Mouse (Mus musculus): ENCODE results near the gene Klc1. TPM values are rescaled to one million over a fixed set of nuclear protein-coding genes. Genes with fewer than 3 reads are reported as not detected.

Klc1 gene
- total and polyA plus RNA-seq, 2 experiments from 2014 or later: 90.9 to 129 TPM

DNA sequence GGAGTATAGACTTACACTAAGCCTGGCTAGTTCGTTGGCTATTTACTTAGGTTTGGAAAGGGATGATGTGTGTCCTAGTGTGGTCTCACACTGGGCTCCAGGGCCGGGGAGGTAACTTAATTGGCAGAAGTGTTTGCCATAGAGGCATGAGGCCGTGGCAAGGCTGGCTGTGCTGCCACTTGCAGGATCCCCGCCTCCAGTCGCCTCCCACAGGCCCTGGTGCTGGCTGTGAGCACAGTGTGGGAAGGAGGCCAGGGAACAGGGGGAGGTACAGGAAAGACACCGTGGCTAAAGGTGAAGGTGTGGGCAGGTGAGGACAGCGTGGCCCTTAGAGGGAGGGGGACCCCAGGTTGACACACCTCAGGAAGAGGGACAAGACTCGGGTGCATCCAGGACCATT lies 61.3 kb downstream of the Klc1 start:
- Histone ChIP-seq H3K4me2 (ENCODE audit: low read depth, low read length) (no peak overlapping the region), H3K4me1 (ENCODE audit: control insufficient read depth, insufficient read depth) (peaks cover 25% of the 10 kb centered on the region), H3K36me3 (replicated peaks; ENCODE audit: control insufficient read depth, insufficient read depth, low read length) (peaks cover 27% of the 10 kb centered on the region), H3K27me3 (ENCODE audit: control insufficient read depth, insufficient read depth, low read length) (no peaks in the 10 kb centered on the region), H3K9me3 (replicated peaks; ENCODE audit: control insufficient read depth, low read length) (no peaks in the 10 kb centered on the region), H3K9ac (replicated peaks; ENCODE audit: low read depth, low read length) (no peak overlapping the region), H3K27ac (ENCODE audit: low read depth) (no peak overlapping the region), H3K4me3 (ENCODE audit: low read depth, low read length) (no peak overlapping the region)
- 61% methylated on average over 8 of the region's 8 CpGs for WGBS
- ATAC-seq (ENCODE audit: insufficient read depth, low read depth) (no peak), DNase-seq (ENCODE audit: low spot score) (no peak)
- TF ChIP-seq EP300 (IDR thresholded peaks at IDR 0.05; ENCODE audit: low read depth) (no peak), CTCF (IDR thresholded peaks at IDR 0.05; ENCODE audit: low read depth) (no peak)

DNA sequence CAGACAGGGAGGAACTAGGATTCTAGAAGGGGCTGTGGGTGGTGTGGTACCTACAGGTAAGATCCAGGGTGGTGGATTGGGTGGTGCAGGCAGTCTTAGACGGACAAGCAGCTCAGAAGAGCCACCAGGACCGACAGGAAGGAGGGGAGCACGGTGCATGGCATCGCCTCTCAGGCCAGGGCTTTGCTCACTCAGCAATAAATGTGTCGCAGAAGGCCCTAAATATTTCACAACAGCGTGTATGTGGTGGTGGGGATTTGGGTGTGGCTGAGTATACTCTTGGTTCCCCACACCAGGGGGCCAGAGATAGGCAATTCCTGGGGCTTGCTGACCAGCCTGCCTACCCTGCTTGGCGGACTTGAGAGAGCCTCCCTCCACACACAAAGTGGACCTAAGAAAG lies 62.1 kb downstream of the Klc1 start:
- Histone ChIP-seq H3K36me3 (replicated peaks; ENCODE audit: control insufficient read depth, insufficient read depth, low read length) (peaks cover 34% of the 10 kb centered on the region), H3K27me3 (ENCODE audit: control insufficient read depth, insufficient read depth, low read length) (no peaks in the 10 kb centered on the region), H3K4me2 (ENCODE audit: low read depth, low read length) (no peak overlapping the region), H3K9me3 (replicated peaks; ENCODE audit: control insufficient read depth, low read length) (no peaks in the 10 kb centered on the region), H3K9ac (replicated peaks; ENCODE audit: low read depth, low read length) (no peak overlapping the region), H3K4me3 (ENCODE audit: low read depth, low read length) (no peak overlapping the region), H3K27ac (ENCODE audit: low read depth) (no peak overlapping the region), H3K4me1 (ENCODE audit: control insufficient read depth, insufficient read depth) (peaks cover 17% of the 10 kb centered on the region)
- WGBS: 86% methylated on average over 7 of the region's 7 CpGs
- no peak for TF ChIP-seq CTCF (IDR thresholded peaks at IDR 0.05; ENCODE audit: low read depth)
- no peak for TF ChIP-seq EP300 (IDR thresholded peaks at IDR 0.05; ENCODE audit: low read depth)
- ATAC-seq (ENCODE audit: insufficient read depth, low read depth) (no peak), DNase-seq (ENCODE audit: low spot score) (no peak)

DNA sequence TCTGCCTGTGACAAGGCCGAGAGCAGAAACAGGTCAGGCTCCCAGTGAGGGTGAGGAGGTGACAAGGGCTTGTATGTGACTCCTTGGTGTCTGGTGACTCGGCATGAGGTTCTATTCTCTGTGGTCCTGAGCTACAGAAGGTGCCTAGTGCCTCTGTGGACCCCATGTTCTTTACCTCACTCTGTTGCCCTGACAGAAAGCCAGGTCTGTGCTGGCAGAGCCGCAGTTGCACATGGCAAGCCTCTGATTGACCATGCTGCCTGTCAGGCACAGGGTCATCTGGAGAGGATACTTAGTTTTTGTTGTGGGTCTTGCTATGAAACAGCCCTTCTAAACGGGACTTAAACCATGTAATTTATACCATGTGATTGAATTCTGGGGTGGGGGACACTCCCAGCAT lies 63.3 kb downstream of the Klc1 start:
- no peak overlapping the region for H3K9ac ChIP-seq (replicated peaks; ENCODE audit: low read depth, low read length)
- TF ChIP-seq CTCF (IDR thresholded peaks at IDR 0.05; ENCODE audit: low read depth) (no peak), EP300 (IDR thresholded peaks at IDR 0.05; ENCODE audit: low read depth) (no peak)
- WGBS: 68% methylated on average over 4 of the region's 4 CpGs
- H3K4me2 ChIP-seq (ENCODE audit: low read depth, low read length): no peak overlapping the region
- no peak for DNase-seq (ENCODE audit: low spot score)
- no peak for ATAC-seq (ENCODE audit: insufficient read depth, low read depth)
- no peak overlapping the region for H3K27ac ChIP-seq (ENCODE audit: low read depth)
- peaks cover 7% of the 10 kb centered on the region for H3K4me1 ChIP-seq (ENCODE audit: control insufficient read depth, insufficient read depth)
- no peaks in the 10 kb centered on the region for H3K9me3 ChIP-seq (replicated peaks; ENCODE audit: control insufficient read depth, low read length)
- peaks cover 47% of the 10 kb centered on the region for H3K36me3 ChIP-seq (replicated peaks; ENCODE audit: control insufficient read depth, insufficient read depth, low read length)
- H3K4me3 ChIP-seq (ENCODE audit: low read depth, low read length): no peak overlapping the region
- no peaks in the 10 kb centered on the region for H3K27me3 ChIP-seq (ENCODE audit: control insufficient read depth, insufficient read depth, low read length)

DNA sequence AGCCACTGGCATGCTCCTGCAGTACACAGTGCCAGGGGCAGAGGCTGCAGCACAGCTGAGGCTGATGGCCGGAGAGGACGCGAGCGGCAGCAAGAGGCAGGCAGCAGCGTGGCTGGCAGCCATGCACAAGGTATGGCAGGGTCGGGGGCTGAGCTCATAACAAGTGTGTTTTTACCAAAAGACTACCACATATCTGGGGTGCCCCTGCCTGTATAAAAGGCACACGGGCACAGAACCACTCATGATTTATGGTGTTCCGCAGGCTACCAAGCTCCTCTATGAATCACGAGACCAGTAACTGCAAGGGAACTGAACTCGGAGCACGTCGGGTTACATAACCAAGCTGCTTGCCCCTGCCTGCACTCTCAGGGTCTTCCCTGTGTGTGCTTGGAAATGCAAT lies 68.9 kb downstream of the Klc1 start:
- H3K9ac ChIP-seq (replicated peaks; ENCODE audit: low read depth, low read length): no peak overlapping the region
- TF ChIP-seq EP300 (IDR thresholded peaks at IDR 0.05; ENCODE audit: low read depth) (no peak), CTCF (IDR thresholded peaks at IDR 0.05; ENCODE audit: low read depth) (no peak)
- no peak overlapping the region for H3K4me2 ChIP-seq (ENCODE audit: low read depth, low read length)
- no peaks in the 10 kb centered on the region for H3K4me1 ChIP-seq (ENCODE audit: control insufficient read depth, insufficient read depth)
- no peaks in the 10 kb centered on the region for H3K27me3 ChIP-seq (ENCODE audit: control insufficient read depth, insufficient read depth, low read length)
- no peak overlapping the region for H3K27ac ChIP-seq (ENCODE audit: low read depth)
- H3K4me3 ChIP-seq (ENCODE audit: low read depth, low read length): no peak overlapping the region
- H3K9me3 ChIP-seq (replicated peaks; ENCODE audit: control insufficient read depth, low read length): no peaks in the 10 kb centered on the region
- DNase-seq (ENCODE audit: low spot score) (no peak), ATAC-seq (ENCODE audit: insufficient read depth, low read depth) (no peak)
- H3K36me3 ChIP-seq (replicated peaks; ENCODE audit: control insufficient read depth, insufficient read depth, low read length): peaks cover 92% of the 10 kb centered on the region
- WGBS: 92% methylated on average over 12 of the region's 12 CpGs

DNA sequence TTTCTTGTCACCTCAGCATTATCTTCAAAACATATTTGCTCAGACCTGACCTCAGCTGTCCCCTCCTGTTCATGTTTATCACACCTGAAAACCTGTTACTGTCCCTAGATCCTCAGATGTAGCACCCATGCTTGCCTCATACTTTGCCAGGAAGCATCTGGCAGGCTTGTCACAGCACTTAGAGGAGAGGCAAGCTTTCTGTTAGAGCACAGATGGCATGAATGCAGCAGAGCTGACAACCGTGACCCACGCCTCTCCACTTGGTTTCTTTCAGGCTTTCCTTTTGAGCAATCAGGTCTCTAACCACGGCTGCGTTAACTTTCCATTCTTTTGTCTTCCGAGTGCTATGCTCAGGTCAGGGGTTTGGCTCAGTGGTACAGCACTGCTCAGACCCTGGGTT lies 70.8 kb downstream of the Klc1 start:
- Histone ChIP-seq H3K27ac (ENCODE audit: low read depth) (no peak overlapping the region), H3K4me3 (ENCODE audit: low read depth, low read length) (no peak overlapping the region), H3K27me3 (ENCODE audit: control insufficient read depth, insufficient read depth, low read length) (no peaks in the 10 kb centered on the region), H3K36me3 (replicated peaks; ENCODE audit: control insufficient read depth, insufficient read depth, low read length) (peaks cover 98% of the 10 kb centered on the region), H3K9me3 (replicated peaks; ENCODE audit: control insufficient read depth, low read length) (no peaks in the 10 kb centered on the region), H3K4me2 (ENCODE audit: low read depth, low read length) (no peak overlapping the region), H3K4me1 (ENCODE audit: control insufficient read depth, insufficient read depth) (no peaks in the 10 kb centered on the region), H3K9ac (replicated peaks; ENCODE audit: low read depth, low read length) (no peak overlapping the region)
- TF ChIP-seq EP300 (IDR thresholded peaks at IDR 0.05; ENCODE audit: low read depth) (no peak), CTCF (IDR thresholded peaks at IDR 0.05; ENCODE audit: low read depth) (no peak)
- DNase-seq (ENCODE audit: low spot score) (no peak), ATAC-seq (ENCODE audit: insufficient read depth, low read depth) (no peak)
- WGBS: 75% methylated on average over 5 of the region's 5 CpGs

DNA sequence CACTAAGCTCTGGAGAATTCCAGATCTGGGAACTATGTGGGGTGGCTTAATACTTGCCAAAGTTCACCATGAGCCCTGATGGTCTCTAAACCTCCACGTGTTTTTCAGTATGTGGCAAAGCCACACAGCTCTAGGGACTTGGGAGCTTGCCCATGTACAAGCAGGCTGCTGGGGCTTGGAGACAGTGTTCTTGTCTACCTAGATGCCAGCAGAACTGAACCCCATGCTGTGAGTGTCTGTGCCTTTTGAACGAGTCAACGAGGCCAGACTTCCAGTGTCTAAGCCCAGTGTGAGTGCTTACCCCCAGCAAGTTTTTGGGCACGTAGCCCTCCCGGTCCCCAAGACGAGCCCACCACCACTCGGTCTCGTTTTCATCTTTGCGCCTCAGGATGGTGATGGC lies 71.3 kb downstream of the Klc1 start:
- Histone ChIP-seq H3K36me3 (replicated peaks; ENCODE audit: control insufficient read depth, insufficient read depth, low read length) (peaks cover 98% of the 10 kb centered on the region), H3K9ac (replicated peaks; ENCODE audit: low read depth, low read length) (no peak overlapping the region), H3K9me3 (replicated peaks; ENCODE audit: control insufficient read depth, low read length) (no peaks in the 10 kb centered on the region), H3K4me1 (ENCODE audit: control insufficient read depth, insufficient read depth) (no peaks in the 10 kb centered on the region), H3K27me3 (ENCODE audit: control insufficient read depth, insufficient read depth, low read length) (no peaks in the 10 kb centered on the region), H3K4me3 (ENCODE audit: low read depth, low read length) (no peak overlapping the region), H3K4me2 (ENCODE audit: low read depth, low read length) (no peak overlapping the region), H3K27ac (ENCODE audit: low read depth) (no peak overlapping the region)
- 86% methylated on average over 9 of the region's 9 CpGs for WGBS
- TF ChIP-seq EP300 (IDR thresholded peaks at IDR 0.05; ENCODE audit: low read depth): no peak
- TF ChIP-seq CTCF (IDR thresholded peaks at IDR 0.05; ENCODE audit: low read depth): no peak
- ATAC-seq (ENCODE audit: insufficient read depth, low read depth) (no peak), DNase-seq (ENCODE audit: low spot score) (no peak)

Data from heart, postnatal 0 days (tissue).